Mouse (Mus musculus) adipose tissue, adult 10 weeks (tissue): ENCODE results near the gene Ide. TPM values are rescaled to one million over a fixed set of nuclear protein-coding genes. Genes with fewer than 3 reads are reported as not detected.

Experiments used
- polyA plus RNA-seq: library from polyadenylated mRNA; stranded (reverse); fragments of 350-450 nt; fragmentation: Illumina TruSeq; extraction: RNeasy Lipid Tissue Mini Kit (QIAGEN cat#74804); gene quantifications from one replicate; pipeline ENCODE4 v1.2.3, GENCODE M21; 2014; ENCODE audit warnings: low read depth, low replicate concordance

Ide gene
- 36.8 TPM for polyA plus RNA-seq

GRCm38 (mm10) chr19:37337752-37338151, at the start of gene Ide:
Gene Ide, minus strand, starts transcription at chr19:37337852.

GRCm38 (mm10) chr19:37375755-37376615, 38.3 kb upstream of the Ide start, which contains the start of gene Kif11:
Gene Kif11, plus strand, starts transcription at chr19:37376403.

Other genes starting within 250 kb of the Ide start
- 74.0 TPM for gene March5, start 130.3 kb downstream of the Ide start, polyA plus RNA-seq
- gene Cpeb3, start 129.3 kb downstream of the Ide start, polyA plus RNA-seq, result 11.2 TPM
- gene Kif11, start 38.6 kb upstream of the Ide start, polyA plus RNA-seq, result 1.9 TPM
- 3.4 TPM for gene Hhex, start 97.0 kb upstream of the Ide start, polyA plus RNA-seq
- gene Exoc6, start 212.6 kb upstream of the Ide start, polyA plus RNA-seq, result 14.5 TPM